Mouse (Mus musculus) fibroblast of lung, adult 2 months (primary cell): ENCODE measurements around the gene Mgat5.

Experiments used
- DNase-seq: peaks from one replicate; pipeline ENCODE4 v3.0.0-alpha.2; 2011; ENCODE audit warnings: low read depth

Gene Mgat5

DNA sequence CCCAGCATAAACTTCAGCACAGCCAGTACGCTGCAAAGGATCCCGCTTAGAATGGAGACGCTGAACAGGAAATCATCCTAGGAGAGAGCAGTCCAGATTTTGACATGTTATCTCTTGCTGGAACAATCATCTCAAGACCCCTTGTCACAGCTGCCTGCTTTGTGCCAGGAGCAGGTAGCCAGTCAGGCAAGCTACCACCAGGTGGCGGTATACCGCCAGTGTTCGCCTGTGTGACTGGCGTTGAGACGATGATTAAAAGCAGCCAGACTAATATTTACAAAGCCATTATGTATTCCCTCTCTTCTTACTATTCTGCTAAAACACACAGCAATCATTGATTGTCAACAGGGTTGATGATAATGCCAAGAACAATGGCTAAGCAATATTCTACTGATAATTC lies 295.4 kb downstream of the Mgat5 start:
- DNase-seq, result peak; percentile 8

- no peak for DNase-seq
Observed at GRCm38 (mm10) chr1:127500701-127501100, 295.9 kb downstream of the Mgat5 start.

- no peak for DNase-seq
Observed at GRCm38 (mm10) chr1:127507042-127507650, 302.3 kb downstream of the Mgat5 start.

DNA sequence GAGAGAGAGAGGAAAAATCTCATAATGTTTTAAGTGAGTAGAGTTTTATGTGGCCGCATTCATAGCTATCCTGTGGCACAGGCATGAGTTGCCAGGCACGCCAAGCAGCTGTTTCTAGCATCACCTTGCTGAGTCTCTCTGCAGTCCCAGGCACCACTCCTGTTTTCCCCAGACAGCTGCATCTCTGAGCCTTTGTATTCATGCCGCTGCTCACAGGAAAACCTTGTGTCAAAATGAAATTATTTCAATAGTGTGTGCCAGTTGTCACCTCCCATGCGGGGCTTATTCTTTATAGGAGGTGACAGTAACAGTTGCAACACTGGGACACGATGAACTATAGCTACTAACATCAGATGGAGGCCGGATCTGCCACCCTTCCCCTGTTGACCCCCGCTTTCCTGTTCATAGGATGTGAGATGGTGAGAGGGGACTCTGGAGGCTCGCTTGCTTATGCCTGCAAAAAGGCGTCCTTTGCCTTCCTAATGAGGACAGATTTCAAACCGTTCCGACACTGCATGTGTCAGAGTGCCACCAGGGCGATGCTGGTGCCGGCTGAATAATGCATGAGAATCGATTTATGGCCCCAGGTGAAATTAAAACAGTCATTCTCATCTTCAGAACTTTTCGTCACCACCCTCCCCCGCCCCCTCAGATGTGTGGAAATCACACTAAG lies 303.4 kb downstream of the Mgat5 start:
- no peak for DNase-seq

DNA sequence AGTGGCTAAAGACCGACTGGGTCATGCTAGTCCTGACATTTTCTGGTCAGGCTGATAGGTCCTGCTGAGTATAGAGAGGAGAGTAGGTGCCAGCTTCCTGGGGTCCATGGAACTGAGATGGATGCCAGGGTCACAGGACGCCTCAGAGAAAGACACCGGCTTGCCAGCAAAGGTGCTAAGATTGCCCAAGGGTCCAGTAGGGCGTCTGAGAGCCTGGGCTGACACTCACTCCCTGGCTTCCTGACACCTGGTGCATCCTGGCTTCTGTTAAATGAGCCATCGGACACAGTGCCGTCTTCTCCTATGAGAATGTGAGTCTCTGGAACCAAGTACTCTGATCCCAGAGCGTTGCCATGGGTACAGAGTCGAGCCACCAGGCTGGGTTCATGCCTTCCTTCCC lies 304.1 kb downstream of the Mgat5 start:
- DNase-seq, result no peak

GRCm38 (mm10) chr1:127511362-127511761 lies 306.5 kb downstream of the Mgat5 start:
- no peak for DNase-seq

- no peak for DNase-seq
Observed at GRCm38 (mm10) chr1:127512709-127513108, 307.9 kb downstream of the Mgat5 start.

DNA sequence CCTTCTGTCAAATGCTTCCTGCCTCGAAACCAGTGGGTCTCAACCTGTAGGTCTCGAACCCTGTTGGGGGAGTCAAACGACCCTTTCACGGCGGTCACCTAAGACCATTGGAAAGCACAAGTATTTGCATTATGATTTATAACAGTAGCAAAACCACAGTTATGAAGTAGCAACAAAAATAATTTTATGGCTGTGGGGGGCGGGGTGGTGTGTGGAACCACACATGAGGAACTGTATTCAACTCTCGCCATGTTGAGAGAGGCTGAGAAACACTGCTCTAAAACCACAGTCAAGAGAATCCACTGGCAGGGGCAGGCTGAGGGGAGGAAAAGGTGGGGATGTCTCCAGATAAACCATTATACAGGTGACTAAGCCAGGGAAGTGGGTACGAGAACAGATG lies 308.3 kb downstream of the Mgat5 start:
- no peak for DNase-seq

DNA sequence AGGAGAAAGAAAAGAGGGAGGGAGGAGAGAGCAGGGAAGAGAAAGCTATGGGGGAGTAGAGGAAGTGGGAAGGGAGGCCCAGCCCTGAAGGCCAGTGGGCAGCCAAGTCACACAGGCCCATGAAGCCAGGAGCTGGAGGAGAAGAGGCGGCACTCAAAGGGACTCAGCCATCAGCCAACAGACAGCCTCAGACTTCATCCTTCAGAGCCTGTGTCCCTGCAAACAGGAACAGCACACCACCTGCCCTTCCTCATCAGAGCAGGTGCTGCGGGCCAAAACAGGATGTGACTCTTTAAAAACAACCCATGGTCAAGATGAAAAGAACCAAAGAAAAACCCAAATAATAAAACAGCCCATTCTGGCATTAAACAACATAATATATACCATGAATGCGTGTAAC lies 308.8 kb downstream of the Mgat5 start:
- no peak for DNase-seq

DNA sequence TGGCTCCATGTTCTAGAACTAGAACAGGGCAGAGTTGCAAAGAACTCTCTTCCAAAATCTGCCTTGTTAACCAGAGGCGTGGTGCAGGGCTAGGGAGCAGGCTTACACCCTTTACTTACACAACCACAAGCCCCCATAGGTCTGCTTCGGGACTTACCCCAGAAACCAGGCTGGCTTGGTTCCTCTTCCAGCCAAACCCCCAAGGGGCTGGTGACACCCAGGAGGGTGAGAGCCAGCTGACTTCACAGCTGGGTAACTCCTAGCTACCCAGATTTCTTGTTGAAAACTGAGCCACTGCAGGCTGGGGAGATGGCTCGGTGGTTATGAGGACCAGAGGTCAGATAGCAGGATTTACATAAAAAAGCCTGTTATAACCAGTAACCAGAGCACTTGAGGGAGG lies 309.7 kb downstream of the Mgat5 start:
- DNase-seq, result no peak

GRCm38 (mm10) chr1:127514888-127515287 lies 310.1 kb downstream of the Mgat5 start:
- no peak for DNase-seq

DNA sequence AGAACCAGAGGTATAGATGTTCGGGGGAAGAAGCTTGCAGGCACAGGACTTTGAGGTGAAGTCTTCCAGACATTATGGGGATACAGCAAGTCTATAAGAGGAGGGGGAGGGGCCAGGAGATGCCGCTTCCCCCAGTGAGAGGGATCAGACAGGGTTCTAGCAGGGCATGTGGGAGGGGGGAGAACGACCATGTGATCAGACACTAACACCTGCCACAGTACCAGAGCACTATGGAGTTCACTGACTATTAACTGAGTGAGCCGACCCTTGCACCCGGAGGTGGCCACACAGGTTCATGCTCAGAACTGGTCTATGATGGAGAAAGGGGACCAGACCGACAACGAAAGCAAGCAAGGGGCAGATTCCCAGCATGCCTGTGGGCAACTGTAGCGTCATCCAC lies 318.5 kb downstream of the Mgat5 start:
- no peak for DNase-seq

GRCm38 (mm10) chr1:127530849-127531580 lies 326.2 kb downstream of the Mgat5 start:
- DNase-seq, result no peak

DNA sequence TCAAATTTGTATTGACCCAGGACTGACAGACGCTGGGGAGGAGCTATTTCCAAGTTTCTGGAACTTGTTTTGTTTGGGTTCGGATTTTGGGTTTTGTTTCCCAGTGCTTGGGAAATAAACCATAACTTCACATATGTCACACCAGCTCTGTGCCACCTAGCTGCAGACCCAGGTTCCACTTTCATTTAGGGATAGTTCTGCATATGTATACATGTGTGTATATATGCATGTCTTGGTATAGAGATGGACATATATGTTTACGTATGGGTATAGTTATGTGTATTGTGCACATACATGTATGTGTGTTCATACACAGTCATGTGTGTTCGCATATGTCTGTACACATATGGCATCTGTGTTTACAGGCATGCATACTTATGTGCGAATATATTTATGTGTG lies 326.9 kb downstream of the Mgat5 start:
- no peak for DNase-seq

- no peak for DNase-seq
Observed at GRCm38 (mm10) chr1:127536448-127536847, 331.6 kb downstream of the Mgat5 start.

DNA sequence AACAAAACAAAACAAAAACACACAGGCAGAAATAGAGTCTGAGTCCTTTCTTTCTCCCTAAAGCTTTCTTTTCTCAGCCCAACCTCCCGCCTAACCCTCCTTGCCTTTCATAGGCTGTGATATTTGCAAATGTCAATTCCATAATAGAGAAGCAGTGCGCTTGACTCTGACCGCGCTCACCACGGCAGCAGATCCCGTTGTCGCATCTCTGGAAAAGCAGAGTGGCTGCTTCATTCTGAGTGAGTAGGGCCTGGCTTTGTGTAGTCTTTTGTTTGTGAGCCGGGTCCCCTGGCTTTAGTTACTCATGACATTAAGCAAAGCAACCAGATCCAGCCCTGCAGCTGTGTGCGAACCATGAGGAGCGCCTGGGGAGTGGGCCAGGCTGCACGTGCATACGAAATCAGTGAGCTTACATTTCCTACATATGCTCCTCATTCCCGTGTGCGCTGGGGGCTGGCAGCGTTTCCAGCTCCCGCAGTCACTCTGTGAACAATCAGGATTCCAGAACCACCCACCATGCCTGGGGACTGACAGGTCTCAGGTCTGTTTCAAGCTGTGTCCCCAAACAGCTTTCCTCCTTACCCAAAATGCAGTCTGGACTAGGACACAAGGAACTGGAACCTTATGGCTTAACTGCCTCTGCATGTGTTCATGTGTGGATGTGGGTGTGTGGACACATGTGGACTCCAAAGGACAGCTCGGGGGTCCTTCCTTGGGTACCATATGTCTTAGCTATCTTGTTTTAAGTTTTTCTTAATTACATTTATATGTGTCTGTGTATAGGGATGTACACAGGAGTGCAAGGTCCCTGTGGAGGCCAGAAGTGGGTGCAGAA lies 332.6 kb downstream of the Mgat5 start:
- DNase-seq, result no peak
